Mouse (Mus musculus) neural tube, embryonic 14.5 days (tissue): Measurements from ENCODE around the gene Rtn4r. TPM values are rescaled to one million over a fixed set of nuclear protein-coding genes. Genes with fewer than 3 reads are reported as not detected.

ENCODE experiments used
- ATAC-seq: fragments of 200-750 bp; cut with Nextera tagmentation; 2 replicates; pipeline ENCODE4 v1.8.0; 2017; ENCODE audit warnings: low read depth, mild to moderate bottlenecking, moderate TSS enrichment, moderate library complexity
- H3K27ac ChIP-seq: fragments of 300-500 bp; sonication (generic); 2 replicates; pipeline ENCODE4 v1.5.1; 2014; ENCODE audit warnings: low read depth, mild to moderate bottlenecking, control low read depth, low read length, moderate library complexity, mixed read lengths
- H3K27me3 ChIP-seq: fragments of 300-500 bp; sonication (generic); 2 replicates; pipeline ENCODE4 v1.6.1; 2014; ENCODE audit warnings: low read length; ENCODE audit not compliant: control insufficient read depth, insufficient read depth
- H3K36me3 ChIP-seq: fragments of 300-500 bp; sonication (generic); 2 replicates; pipeline ENCODE4 v1.6.1; 2014; ENCODE audit warnings: low read length, mixed read lengths; ENCODE audit not compliant: control insufficient read depth, insufficient read depth
- H3K4me1 ChIP-seq: fragments of 300-500 bp; sonication (generic); 2 replicates; pipeline ENCODE4 v1.6.1; 2014; ENCODE audit warnings: low read length; ENCODE audit not compliant: control insufficient read depth, insufficient read depth
- H3K4me2 ChIP-seq: fragments of 300-500 bp; sonication (generic); 2 replicates; pipeline ENCODE4 v1.6.1; 2014; ENCODE audit warnings: mild to moderate bottlenecking, low read depth, low read length, control low read depth
- H3K4me3 ChIP-seq: fragments of 300-500 bp; sonication (generic); 2 replicates; pipeline ENCODE4 v1.5.1; 2014; ENCODE audit warnings: low read depth, low read length, control low read depth, mixed read lengths
- H3K9ac ChIP-seq: fragments of 300-500 bp; sonication (generic); replicated peaks from 2 replicates; pipeline ENCODE4 v1.6.1; 2014; ENCODE audit warnings: low read depth, mild to moderate bottlenecking, control low read depth, low read length, mixed read lengths
- H3K9me3 ChIP-seq: fragments of 300-500 bp; sonication (generic); 2 replicates; pipeline ENCODE4 v1.6.1; 2016; ENCODE audit warnings: low read length; ENCODE audit not compliant: control insufficient read depth
- WGBS: fragments of 180-500 bp; shearing (Covaris S2); extraction: QIAGEN DNeasy Blood & Tissue Kit; methylation state at CpG from one replicate; pipeline ENCODE4 v1.1.7; 2014; 5-methylcytosine and 5-hydroxymethylcytosine counted together
- polyA plus RNA-seq: library from polyadenylated mRNA; unstranded; fragments of >200 nt; fragmentation: Nextera tagmentation; extraction: Ambion mirVana; gene quantifications from 2 replicates; pipeline ENCODE4 v1.2.1, GENCODE M21; 2014

The Rtn4r gene
- polyA plus RNA-seq, 1 experiment from 2014 or later = 36.4 TPM

DNA sequence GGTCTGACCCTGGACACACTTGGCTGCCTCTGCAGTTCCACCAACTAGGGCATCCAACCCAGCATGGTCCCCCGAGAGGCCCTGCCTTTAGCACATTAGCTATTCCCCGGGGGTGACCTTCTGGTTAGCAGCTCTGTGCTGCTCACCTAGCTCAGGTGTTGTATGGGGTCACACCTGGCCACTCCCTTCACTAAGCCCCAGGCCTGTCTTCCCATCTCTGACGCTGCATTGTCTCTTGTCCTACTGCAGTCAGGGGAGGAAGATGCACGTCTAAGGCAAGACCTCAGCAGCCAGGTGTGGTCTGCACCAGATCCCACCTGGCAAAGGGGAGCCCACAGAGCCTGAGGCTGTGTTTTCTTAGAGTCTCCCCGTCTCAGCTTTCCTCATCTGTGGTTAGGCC is 2.0 kb downstream of the Rtn4r start:
- Histone ChIP-seq H3K4me2 (peak overlapping the region; percentile 84), H3K27ac (no peak overlapping the region), H3K9me3 (no peaks in the 10 kb centered on the region), H3K9ac (no peak overlapping the region; the same call in 1 of the 2 replicates), H3K36me3 (no peaks in the 10 kb centered on the region), H3K4me1 (peaks cover 25% of the 10 kb centered on the region), H3K4me3 (peak overlapping the region; percentile 82), H3K27me3 (peaks cover 10% of the 10 kb centered on the region; the same call in 1 of the 2 replicates)
- WGBS = 64% methylated on average over 5 of the region's 5 CpGs
- ATAC-seq = no peak

DNA sequence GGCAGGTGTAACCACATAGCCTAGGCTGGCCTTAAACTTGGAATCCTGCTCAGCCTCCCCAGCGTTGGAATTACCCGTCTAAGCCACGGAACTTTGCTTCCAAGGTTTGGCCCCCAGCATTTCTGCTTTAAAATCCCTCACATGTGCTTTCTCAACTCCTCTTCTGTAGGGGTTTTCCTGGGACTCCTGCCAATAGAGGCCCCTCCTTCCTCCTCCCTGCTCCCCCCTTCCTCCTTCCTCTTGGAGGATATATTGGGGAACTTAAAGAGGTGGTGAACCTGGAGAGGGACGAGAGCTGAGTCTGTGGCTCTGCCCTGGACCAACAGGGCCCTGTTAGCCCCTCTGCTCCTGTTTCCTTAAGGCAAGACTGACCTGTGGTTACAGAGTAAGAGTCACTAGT is 2.8 kb downstream of the Rtn4r start:
- 54% methylated on average over 4 of the region's 4 CpGs for WGBS
- ATAC-seq = no peak
- Histone ChIP-seq H3K27me3 (peaks cover 10% of the 10 kb centered on the region; the same call in 1 of the 2 replicates), H3K36me3 (no peaks in the 10 kb centered on the region), H3K27ac (no peak overlapping the region), H3K4me3 (no peak overlapping the region), H3K4me2 (peak overlapping the region; percentile 30; the same call in 1 of the 2 replicates), H3K4me1 (peaks cover 25% of the 10 kb centered on the region), H3K9me3 (no peaks in the 10 kb centered on the region), H3K9ac (no peak overlapping the region)

DNA sequence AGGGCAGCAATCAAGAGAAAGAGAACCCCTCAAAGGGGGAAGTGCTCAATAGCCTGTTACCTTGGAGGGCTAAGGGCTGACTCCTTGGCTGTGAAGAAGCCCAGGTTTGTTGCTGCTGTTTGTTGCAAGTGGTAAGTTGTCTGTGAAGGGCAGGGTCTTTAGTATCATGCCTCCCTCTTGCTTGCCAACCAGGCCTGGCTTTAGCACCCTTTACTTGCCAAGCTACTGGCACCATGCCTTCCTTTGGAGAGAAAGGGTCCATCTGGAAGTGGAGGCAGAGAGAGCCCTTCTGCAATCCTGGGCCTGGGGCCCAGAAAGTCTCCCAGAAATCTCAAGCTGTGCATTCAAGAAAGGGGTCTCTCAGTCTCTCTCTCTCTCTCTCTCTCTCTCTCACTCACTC is 3.3 kb downstream of the Rtn4r start:
- Histone ChIP-seq H3K9ac (no peak overlapping the region), H3K27ac (no peak overlapping the region), H3K4me1 (peaks cover 25% of the 10 kb centered on the region), H3K36me3 (no peaks in the 10 kb centered on the region), H3K27me3 (peaks cover 10% of the 10 kb centered on the region; the same call in 1 of the 2 replicates), H3K9me3 (no peaks in the 10 kb centered on the region), H3K4me2 (peak overlapping the region; percentile 30; the same call in 1 of the 2 replicates), H3K4me3 (no peak overlapping the region)
- ATAC-seq = no peak

DNA sequence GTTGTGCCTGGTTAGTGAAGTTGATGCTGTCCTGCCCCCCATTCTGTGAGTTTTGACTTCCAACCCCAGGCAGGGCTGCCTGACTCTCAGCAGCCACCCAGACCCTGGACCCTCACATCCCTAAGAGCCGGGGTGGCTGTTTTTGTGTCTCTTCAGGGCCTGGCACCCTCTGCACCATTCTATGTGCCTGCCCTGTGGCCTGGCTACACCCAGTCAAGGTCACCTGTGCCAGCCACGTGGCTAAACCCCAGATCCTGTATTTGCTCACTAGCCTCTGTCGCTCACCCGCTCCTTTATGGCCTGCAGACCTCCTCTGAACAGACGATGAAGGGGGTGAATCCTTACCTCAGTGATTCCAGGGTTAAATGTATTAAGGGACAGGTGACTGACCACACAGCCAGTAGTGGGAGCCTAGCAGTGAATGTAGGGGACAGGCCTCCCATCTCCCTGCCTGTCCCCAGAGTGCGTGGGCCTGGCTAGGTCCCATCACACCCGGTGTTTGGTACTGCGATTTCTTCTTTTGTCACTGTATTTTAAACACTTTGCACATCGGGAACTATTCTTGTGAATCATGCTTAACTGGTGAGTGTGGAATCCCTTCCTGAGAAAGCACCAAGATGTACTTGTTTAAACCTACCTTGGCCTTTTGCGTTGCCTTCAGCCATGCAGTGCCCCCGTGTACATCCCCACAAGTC is 4.0 kb downstream of the Rtn4r start:
- no peak overlapping the region for H3K27ac ChIP-seq
- no peaks in the 10 kb centered on the region for H3K9me3 ChIP-seq
- H3K4me1 ChIP-seq = peaks cover 25% of the 10 kb centered on the region
- WGBS = 90% methylated on average over 11 of the region's 11 CpGs
- no peak overlapping the region for H3K4me2 ChIP-seq
- ATAC-seq = no peak
- H3K4me3 ChIP-seq = no peak overlapping the region
- no peaks in the 10 kb centered on the region for H3K36me3 ChIP-seq
- H3K9ac ChIP-seq = no peak overlapping the region
- peaks cover 7% of the 10 kb centered on the region; the same call in 1 of the 2 replicates for H3K27me3 ChIP-seq

DNA sequence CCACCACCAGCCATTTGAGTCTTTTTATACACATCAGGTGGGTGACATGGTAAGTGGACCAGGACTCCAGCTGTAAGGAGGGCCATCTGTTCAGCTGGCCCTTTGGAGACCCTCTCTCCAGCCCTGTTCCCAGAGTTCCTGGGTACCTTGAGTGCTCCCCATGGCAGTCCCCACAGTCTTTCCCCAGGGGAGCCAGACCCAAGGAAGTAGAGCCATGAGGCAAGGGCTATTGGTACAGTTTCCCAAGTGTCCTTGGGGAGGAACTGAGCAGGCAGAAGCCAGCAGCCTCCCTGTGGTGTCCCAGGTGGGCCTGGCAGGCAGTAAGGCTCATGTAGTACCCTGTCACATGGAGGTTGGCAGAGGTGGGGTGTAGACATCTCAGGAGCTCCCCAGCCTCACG is 4.6 kb downstream of the Rtn4r start:
- H3K9me3 ChIP-seq = no peaks in the 10 kb centered on the region
- H3K4me2 ChIP-seq = no peak overlapping the region
- no peak overlapping the region for H3K4me3 ChIP-seq
- 100% methylated on average over 1 of the region's 1 CpGs for WGBS
- peaks cover 5% of the 10 kb centered on the region; the same call in 1 of the 2 replicates for H3K27me3 ChIP-seq
- no peak for ATAC-seq
- H3K9ac ChIP-seq = no peak overlapping the region
- no peak overlapping the region for H3K27ac ChIP-seq
- no peaks in the 10 kb centered on the region for H3K36me3 ChIP-seq
- H3K4me1 ChIP-seq = peaks cover 21% of the 10 kb centered on the region; the same call in 1 of the 2 replicates

DNA sequence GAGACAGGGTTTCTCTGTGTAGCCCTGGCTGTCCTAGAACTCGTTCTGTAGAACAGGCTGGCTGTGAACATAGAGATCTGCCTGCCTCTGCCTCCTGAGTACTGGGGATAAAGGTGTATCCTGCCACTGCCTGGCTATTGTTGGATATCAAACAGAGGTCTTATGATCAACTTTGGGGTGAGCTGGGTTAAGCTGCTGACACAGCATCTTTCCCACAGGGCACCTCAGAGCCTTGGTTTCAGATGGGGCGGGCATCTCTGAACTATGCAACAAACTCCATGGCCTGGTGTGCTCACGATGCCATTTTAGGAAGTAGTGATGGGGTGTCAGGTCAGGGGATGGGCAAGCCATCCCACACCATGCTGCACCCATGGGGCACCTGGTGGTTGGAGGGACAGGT is 5.1 kb downstream of the Rtn4r start:
- no peak for ATAC-seq
- Histone ChIP-seq H3K4me1 (peaks cover 21% of the 10 kb centered on the region; the same call in 1 of the 2 replicates), H3K4me3 (no peak overlapping the region), H3K27ac (no peak overlapping the region), H3K27me3 (peaks cover 5% of the 10 kb centered on the region; the same call in 1 of the 2 replicates), H3K9me3 (no peaks in the 10 kb centered on the region), H3K36me3 (no peaks in the 10 kb centered on the region), H3K9ac (no peak overlapping the region), H3K4me2 (no peak overlapping the region)
- 85% methylated on average over 3 of the region's 3 CpGs for WGBS

DNA sequence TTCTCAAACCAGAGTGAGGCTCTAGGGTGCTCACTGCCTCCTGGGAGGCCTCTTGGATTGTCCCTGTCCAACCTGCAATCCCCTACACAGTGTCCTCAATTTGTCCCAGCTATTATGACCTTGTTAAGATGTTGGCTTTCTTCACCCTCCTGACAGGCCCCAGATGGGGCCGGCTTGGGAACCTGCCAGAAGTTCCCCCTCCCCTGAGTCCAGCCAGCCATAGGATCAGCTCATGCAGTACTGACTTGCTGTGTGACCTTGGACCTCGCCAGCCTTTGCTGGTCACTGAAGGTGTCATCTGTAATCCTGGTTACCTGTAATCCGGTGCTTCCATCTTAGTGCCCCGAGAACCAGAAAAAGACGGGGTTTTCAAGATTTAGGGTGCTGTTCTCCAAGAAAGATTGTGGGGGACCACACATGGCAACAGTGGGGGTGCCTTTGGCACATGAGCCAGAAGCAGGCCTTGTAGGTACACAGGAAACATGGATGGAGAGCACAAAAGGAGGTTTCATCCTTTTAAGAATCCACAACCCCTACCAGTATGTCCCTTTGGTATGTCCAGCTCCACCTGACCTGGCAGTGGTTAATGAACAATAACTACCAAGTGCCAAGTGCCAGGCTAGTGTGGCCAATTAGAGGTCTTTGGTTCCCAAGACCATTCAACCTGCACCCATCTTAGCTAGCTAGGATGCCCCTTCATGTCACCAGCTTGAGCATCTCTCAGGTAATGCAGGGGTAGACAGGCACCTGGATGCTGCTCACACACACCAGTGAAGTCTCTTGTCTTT is 5.9 kb downstream of the Rtn4r start:
- Histone ChIP-seq H3K4me3 (no peak overlapping the region), H3K4me1 (peaks cover 16% of the 10 kb centered on the region; the same call in 1 of the 2 replicates), H3K4me2 (no peak overlapping the region), H3K9me3 (no peaks in the 10 kb centered on the region), H3K9ac (no peak overlapping the region), H3K36me3 (no peaks in the 10 kb centered on the region), H3K27ac (no peak overlapping the region), H3K27me3 (no peaks in the 10 kb centered on the region)
- WGBS = 90% methylated on average over 5 of the region's 5 CpGs
- ATAC-seq = no peak

DNA sequence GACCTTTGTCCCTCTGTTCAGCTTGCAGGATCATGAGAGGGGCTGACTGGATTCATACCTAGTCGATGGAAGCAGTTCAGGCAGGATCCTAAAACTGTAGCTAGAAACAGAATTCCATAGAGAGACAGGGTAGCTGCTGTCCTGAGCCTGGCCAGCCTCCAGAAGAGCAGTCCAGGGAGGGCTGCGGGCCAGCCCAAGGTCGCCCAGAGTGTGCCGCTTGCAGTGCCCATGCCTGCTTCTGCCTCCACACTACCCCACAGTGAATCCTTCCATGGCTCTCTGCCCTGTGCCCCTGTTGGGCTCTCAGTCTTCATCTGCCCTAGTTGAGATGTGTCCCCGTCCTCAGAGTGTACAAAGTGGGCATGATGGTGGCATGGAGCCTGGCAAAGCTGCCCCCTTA is 7.8 kb downstream of the Rtn4r start:
- no peaks in the 10 kb centered on the region for H3K27me3 ChIP-seq
- no peaks in the 10 kb centered on the region for H3K9me3 ChIP-seq
- no peaks in the 10 kb centered on the region for H3K36me3 ChIP-seq
- 0 out of 2 replicates have a peak, but pooled peaks cover under 1% of the 10 kb centered on the region for H3K4me1 ChIP-seq
- 82% methylated on average over 5 of the region's 5 CpGs for WGBS
- no peak overlapping the region for H3K27ac ChIP-seq
- no peak overlapping the region for H3K4me2 ChIP-seq
- no peak overlapping the region for H3K4me3 ChIP-seq
- no peak for ATAC-seq
- H3K9ac ChIP-seq = no peak overlapping the region

DNA sequence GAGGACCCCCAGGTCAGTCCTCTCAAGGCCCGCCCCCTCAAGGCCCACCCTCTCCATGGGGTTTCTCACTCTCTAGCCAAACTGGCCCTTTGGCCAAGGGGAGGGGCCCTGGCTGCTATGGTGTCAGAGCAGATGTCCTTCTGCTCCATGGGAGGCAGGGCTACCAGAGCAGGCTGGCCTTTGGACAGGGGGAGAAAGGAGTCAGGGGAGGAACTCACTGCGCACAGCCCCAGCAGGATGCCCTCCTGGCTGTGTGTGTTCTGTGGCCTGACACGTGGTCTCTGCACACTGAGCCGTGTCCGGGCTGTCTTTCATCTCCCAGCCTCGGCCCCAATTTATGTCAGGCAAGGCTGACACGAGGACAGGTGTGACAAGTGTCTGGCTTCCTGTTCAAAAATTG is 8.6 kb downstream of the Rtn4r start:
- Histone ChIP-seq H3K36me3 (no peaks in the 10 kb centered on the region), H3K9me3 (no peaks in the 10 kb centered on the region)
- 60% methylated on average over 7 of the region's 7 CpGs for WGBS

More for the DNA sequence above, 8.6 kb downstream of the Rtn4r start:
- Histone ChIP-seq H3K4me3 (no peak overlapping the region), H3K9ac (no peak overlapping the region), H3K27me3 (no peaks in the 10 kb centered on the region), H3K27ac (no peak overlapping the region), H3K4me2 (no peak overlapping the region), H3K4me1 (no peaks in the 10 kb centered on the region)
- no peak for ATAC-seq
